16 mouse cellular contexts compared by ENCODE assay signal in genomic region chr15:88032751-88033150, GRCm38 (mm10).
"Had no signal": no experiment of that assay in that cellular context is flagged by ENCODE, and none has a peak within 500 bp of the region (broad histone marks: within the 10 kb centered on the region; RNA-seq: fewer than 3 reads in every experiment).

No protein-coding gene starts in this region.

- H3K27ac ChIP-seq: neural tube, embryonic 13.5 days; neural tube, embryonic 15.5 days; stomach, embryonic 15.5 days; stomach, postnatal 0 days had no signal

- H3K36me3 ChIP-seq: neural tube, embryonic 13.5 days; neural tube, embryonic 15.5 days; stomach, embryonic 15.5 days had no signal

- DNase-seq: retina, postnatal 1 day; right cerebral cortex, adult 18-20 months; right cerebral cortex, postnatal 14 days; right cerebral cortex, postnatal 25 days; right cerebral cortex, postnatal 4 days; spleen, adult 18-20 months; thymus, adult 18-20 months; thymus, adult 2 months; thymus, postnatal 14 days; thymus, postnatal 25 days; thymus, postnatal 36 days; thymus, postnatal 4 days had no signal

- H3K4me3 ChIP-seq: neural tube, embryonic 13.5 days; neural tube, embryonic 15.5 days; stomach, embryonic 15.5 days had no signal

- H3K4me1 ChIP-seq: stomach, embryonic 15.5 days had no signal

- H3K9me3 ChIP-seq: neural tube, embryonic 13.5 days; neural tube, embryonic 15.5 days; stomach, embryonic 15.5 days had no signal

- H3K27me3 ChIP-seq: neural tube, embryonic 13.5 days; neural tube, embryonic 15.5 days; stomach, embryonic 15.5 days had no signal
